ENCODE assay signal across 32 mouse cellular contexts in the genomic region with DNA sequence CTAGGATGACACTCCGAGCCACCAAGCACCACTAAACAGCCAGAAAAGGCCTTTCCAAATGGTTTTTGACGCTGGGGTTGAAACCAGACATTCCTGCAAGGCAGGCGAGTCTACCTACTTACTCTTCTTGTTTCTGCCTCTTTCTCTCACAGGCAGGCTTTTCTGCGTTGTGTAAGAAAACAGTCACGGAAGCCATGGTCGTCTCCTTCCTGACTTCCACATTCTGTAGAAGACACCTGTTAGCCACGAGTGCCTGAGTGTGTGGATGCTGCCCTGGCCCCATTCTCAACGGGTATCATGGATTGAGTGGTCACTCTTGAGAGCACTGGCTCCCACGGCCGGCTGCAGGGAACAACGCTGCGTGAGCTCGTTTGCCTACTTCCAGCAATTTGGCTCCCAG.
"Had no signal": no experiment of that assay in that cellular context is flagged by ENCODE, and none has a peak within 500 bp of the region (broad histone marks: within the 10 kb centered on the region; RNA-seq: fewer than 3 reads in every experiment).

No protein-coding gene starts in this region.

- H3K9me3 ChIP-seq: limb, embryonic 10.5 days; limb, embryonic 12.5 days; limb, embryonic 13.5 days; limb, embryonic 15.5 days; liver, embryonic 12.5 days; liver, embryonic 13.5 days; liver, embryonic 15.5 days; lung, embryonic 15.5 days; megakaryocyte, embryonic 14.5 days; midbrain, embryonic 10.5 days; midbrain, embryonic 12.5 days; midbrain, embryonic 13.5 days; midbrain, embryonic 15.5 days; neural tube, embryonic 12.5 days had no signal

- H3K27ac ChIP-seq: limb, embryonic 10.5 days; limb, embryonic 12.5 days; limb, embryonic 13.5 days; limb, embryonic 15.5 days; liver, embryonic 12.5 days; liver, embryonic 13.5 days; liver, embryonic 14.5 days; liver, embryonic 15.5 days; lung, embryonic 15.5 days; macrophage; midbrain, embryonic 10.5 days; midbrain, embryonic 12.5 days; midbrain, embryonic 13.5 days; midbrain, embryonic 15.5 days; neural tube, embryonic 12.5 days had no signal

- H3K4me3 ChIP-seq: limb, embryonic 10.5 days; limb, embryonic 12.5 days; limb, embryonic 13.5 days; limb, embryonic 15.5 days; liver, embryonic 12.5 days; liver, embryonic 13.5 days; liver, embryonic 15.5 days; lung, embryonic 15.5 days; megakaryocyte, embryonic 14.5 days; midbrain, embryonic 10.5 days; midbrain, embryonic 12.5 days; midbrain, embryonic 13.5 days; midbrain, embryonic 15.5 days; myocyte; neural tube, embryonic 12.5 days had no signal

- ATAC-seq: liver, embryonic 12.5 days; liver, postnatal 0 days; lung, postnatal 0 days; midbrain, embryonic 13.5 days; midbrain, embryonic 15.5 days; midbrain, embryonic 16.5 days had no signal

- H3K4me2 ChIP-seq: limb, embryonic 12.5 days; limb, embryonic 13.5 days; limb, embryonic 15.5 days; liver, embryonic 11.5 days; liver, embryonic 12.5 days; liver, embryonic 13.5 days; liver, embryonic 15.5 days; lung, embryonic 14.5 days; lung, embryonic 15.5 days; midbrain, embryonic 11.5 days; midbrain, embryonic 12.5 days; midbrain, embryonic 13.5 days; midbrain, embryonic 15.5 days; neural tube, embryonic 12.5 days had no signal

- H3K36me3 ChIP-seq: limb, embryonic 12.5 days; limb, embryonic 13.5 days; limb, embryonic 15.5 days; liver, embryonic 12.5 days; liver, embryonic 13.5 days; liver, embryonic 15.5 days; lung, embryonic 15.5 days; midbrain, embryonic 10.5 days; midbrain, embryonic 12.5 days; midbrain, embryonic 13.5 days; midbrain, embryonic 15.5 days; neural tube, embryonic 12.5 days had no signal

- H3K4me1 ChIP-seq: liver, embryonic 12.5 days; liver, embryonic 13.5 days; midbrain, embryonic 12.5 days; midbrain, embryonic 15.5 days; neural tube, embryonic 12.5 days had no signal

- H3K27me3 ChIP-seq: limb, embryonic 12.5 days; limb, embryonic 13.5 days; limb, embryonic 15.5 days; liver, embryonic 12.5 days; liver, embryonic 13.5 days; liver, embryonic 15.5 days; lung, embryonic 15.5 days; midbrain, embryonic 13.5 days; midbrain, embryonic 15.5 days; neural tube, embryonic 12.5 days had no signal

- DNase-seq: left cerebral cortex, postnatal 4 days; liver; liver, embryonic 13.5 days; liver, postnatal 0 days; lung, adult 18-20 months; lung, adult 2 months; lung, embryonic 14.5 days; lung, postnatal 10 days; lung, postnatal 14 days; lung, postnatal 36 days; lung, postnatal 4 days; midbrain, embryonic 14.5 days had no signal

- H3K9ac ChIP-seq: limb, embryonic 12.5 days; limb, embryonic 13.5 days; limb, embryonic 15.5 days; liver, embryonic 12.5 days; liver, embryonic 13.5 days; liver, embryonic 14.5 days; liver, embryonic 15.5 days; liver, postnatal 0 days; lung, embryonic 14.5 days; lung, embryonic 15.5 days; midbrain, embryonic 12.5 days; midbrain, embryonic 13.5 days; midbrain, embryonic 15.5 days; neural tube, embryonic 12.5 days had no signal
